Mouse (Mus musculus) MN1 (cell line): ENCODE results near the gene Gtpbp8.
A peak's percentile ranks its signal among the peaks of the same experiment; 100 is the strongest.

Experiments used
- DNase-seq: peaks from one replicate; pipeline ENCODE4 v3.0.0-alpha.2; 2016; ENCODE audit warnings: low spot score

Gene Gtpbp8

GRCm38 (mm10) chr16:44745866-44746562, at the start of gene Gtpbp8:
Gene Gtpbp8 (minus strand): TSS chr16:44746363.
- peak; percentile 88 for DNase-seq

- no peak for DNase-seq
Observed at GRCm38 (mm10) chr16:44794416-44794815, 48.3 kb upstream of the Gtpbp8 start.

GRCm38 (mm10) chr16:44786934-44787333, 40.8 kb upstream of the Gtpbp8 start:
- DNase-seq = no peak

DNA sequence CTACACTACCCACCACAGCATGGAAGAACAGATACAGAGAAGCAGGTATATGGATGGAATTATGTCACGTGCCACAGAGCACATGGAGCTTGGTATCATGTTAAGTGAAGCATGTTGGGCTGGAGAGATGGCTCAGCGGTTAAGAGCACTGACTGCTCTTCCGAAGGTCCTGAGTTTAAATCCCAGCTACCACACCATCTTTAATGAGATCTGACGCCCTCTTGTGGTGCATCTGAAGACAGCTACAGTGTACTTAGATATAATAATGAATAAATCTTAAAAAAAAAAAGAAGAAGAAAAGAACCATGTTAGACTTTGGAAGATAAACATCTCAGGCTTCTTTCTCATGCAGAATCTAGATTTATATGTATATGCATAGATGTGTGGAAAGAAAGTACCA, 34.6 kb upstream of the Gtpbp8 start:
- DNase-seq = no peak

- DNase-seq = no peak
Observed at GRCm38 (mm10) chr16:44779494-44779893, 33.3 kb upstream of the Gtpbp8 start.

- DNase-seq = no peak
Observed at GRCm38 (mm10) chr16:44778538-44779147, 32.5 kb upstream of the Gtpbp8 start.

GRCm38 (mm10) chr16:44774201-44774600, 28.0 kb upstream of the Gtpbp8 start:
- no peak for DNase-seq

GRCm38 (mm10) chr16:44773673-44774072, 27.5 kb upstream of the Gtpbp8 start:
- DNase-seq = no peak

DNA sequence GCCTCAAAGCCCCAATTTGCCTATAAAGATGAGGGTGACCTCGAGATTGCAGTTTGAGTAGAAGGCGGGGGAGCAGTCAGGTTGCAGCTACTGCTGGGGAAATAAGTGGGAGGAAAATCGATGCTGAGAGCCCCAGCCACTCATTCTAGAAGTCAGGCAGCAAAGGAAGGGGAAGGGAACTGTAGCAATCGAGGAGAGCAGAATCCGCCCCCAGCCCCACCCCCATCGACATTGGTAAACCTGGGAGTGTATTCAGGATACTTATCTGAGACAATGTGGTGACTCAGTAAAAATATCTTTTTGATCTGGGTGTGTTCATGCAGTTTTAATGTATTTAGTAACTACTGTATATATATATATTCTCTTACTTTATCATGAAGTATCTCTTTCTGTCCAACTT, 26.4 kb upstream of the Gtpbp8 start:
- no peak for DNase-seq

- DNase-seq = no peak
Observed at GRCm38 (mm10) chr16:44767967-44768366, 21.8 kb upstream of the Gtpbp8 start.

- DNase-seq = no peak
Observed at GRCm38 (mm10) chr16:44767506-44767905, 21.3 kb upstream of the Gtpbp8 start.

DNA sequence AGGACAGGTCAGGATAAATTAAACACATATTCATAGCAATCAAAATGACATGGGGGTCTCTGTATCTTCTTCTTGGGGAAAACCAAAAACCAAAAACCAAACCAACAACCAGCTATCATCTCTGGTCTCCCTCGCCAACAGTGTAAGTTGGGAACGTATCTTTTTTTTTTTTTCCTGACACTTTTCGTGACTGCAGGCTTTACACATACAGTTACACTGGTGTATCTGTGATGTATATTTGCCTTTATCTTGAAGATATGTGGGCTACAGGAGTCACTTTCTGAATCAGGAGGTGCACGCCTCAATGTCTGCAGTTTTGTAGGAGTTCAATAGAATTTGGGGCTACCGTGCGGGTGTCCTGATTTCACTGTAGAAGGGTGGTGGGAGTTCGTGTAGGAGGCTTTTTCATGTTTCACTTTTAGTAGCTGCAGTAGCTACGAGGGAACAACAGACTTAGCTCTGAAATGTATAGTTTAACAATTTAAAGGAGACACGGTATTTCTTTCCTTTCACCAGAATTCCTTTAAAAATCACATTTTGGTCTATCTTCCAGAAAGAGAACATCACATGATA, 20.2 kb upstream of the Gtpbp8 start:
- DNase-seq = no peak

- no peak for DNase-seq
Observed at GRCm38 (mm10) chr16:44765555-44766319, 19.6 kb upstream of the Gtpbp8 start, which contains the start of gene Cd200r1. Gene Cd200r1 (plus strand): TSS chr16:44765736.

- DNase-seq = no peak
Observed at GRCm38 (mm10) chr16:44761811-44762210, 15.6 kb upstream of the Gtpbp8 start.

- DNase-seq = no peak
Observed at GRCm38 (mm10) chr16:44757700-44758099, 11.5 kb upstream of the Gtpbp8 start.

- no peak for DNase-seq
Observed at GRCm38 (mm10) chr16:44748007-44748406, 1.8 kb upstream of the Gtpbp8 start.

GRCm38 (mm10) chr16:44745471-44745865, 695 bp downstream of the Gtpbp8 start:
- DNase-seq = no peak

- no peak for DNase-seq
Observed at GRCm38 (mm10) chr16:44742753-44743152, 3.4 kb downstream of the Gtpbp8 start.

DNA sequence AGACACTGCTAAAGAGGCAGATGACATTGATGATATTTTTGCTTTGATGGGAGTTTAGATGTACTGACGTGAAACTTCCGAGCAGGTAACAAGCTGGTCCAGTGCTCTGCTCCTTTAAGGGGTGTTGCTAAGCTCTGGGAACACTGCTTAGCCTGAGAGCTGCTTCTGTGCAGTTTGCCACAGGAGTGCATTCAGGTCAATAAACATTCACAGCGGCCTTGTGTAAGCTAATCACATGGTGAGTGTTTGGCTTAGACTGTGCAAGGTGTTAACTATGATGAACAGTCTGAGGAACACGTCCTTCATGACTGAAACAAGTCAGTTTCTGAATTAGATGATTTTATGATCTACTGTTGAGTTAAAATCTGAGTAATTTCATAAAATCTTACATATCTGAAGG, 10.0 kb downstream of the Gtpbp8 start:
- DNase-seq = no peak

- no peak for DNase-seq
Observed at GRCm38 (mm10) chr16:44735676-44736075, 10.5 kb downstream of the Gtpbp8 start.

- DNase-seq = no peak
Observed at GRCm38 (mm10) chr16:44734059-44734458, 12.1 kb downstream of the Gtpbp8 start.

DNA sequence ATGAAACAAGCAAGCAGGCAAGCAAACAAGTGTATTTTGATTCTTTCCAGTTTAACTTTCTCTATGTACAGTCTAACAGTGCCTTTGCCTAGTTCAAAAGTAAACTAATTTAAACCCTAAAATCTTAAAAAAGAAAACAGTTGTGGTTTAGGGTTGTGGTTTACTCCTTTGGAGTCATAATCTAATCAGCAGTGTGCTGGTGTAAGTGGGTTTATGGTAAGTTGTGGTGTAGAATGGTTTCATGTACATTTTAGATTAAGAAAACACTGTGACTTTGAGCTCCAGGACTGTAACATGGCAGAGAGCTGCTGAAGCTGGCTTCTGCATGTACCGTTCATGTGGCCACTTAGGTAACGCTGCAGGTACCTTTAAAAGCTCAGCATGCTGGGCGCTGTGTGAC, 18.6 kb downstream of the Gtpbp8 start:
- no peak for DNase-seq
